Mouse (Mus musculus) heart, adult 9 months (tissue): Measurements from ENCODE around the gene Hist1h3g.
"Not testable (repeated sequence)": the region's sequence is repeated elsewhere in the genome, so short reads cannot be mapped to it uniquely, and the experiment has no call there.

Source experiments
- DNase-seq, 2 experiments: peaks; one replicate each; pipeline ENCODE4 v3.0.0; 2022; ENCODE audit warnings: low spot score in 2 of 2

Hist1h3g gene

DNA sequence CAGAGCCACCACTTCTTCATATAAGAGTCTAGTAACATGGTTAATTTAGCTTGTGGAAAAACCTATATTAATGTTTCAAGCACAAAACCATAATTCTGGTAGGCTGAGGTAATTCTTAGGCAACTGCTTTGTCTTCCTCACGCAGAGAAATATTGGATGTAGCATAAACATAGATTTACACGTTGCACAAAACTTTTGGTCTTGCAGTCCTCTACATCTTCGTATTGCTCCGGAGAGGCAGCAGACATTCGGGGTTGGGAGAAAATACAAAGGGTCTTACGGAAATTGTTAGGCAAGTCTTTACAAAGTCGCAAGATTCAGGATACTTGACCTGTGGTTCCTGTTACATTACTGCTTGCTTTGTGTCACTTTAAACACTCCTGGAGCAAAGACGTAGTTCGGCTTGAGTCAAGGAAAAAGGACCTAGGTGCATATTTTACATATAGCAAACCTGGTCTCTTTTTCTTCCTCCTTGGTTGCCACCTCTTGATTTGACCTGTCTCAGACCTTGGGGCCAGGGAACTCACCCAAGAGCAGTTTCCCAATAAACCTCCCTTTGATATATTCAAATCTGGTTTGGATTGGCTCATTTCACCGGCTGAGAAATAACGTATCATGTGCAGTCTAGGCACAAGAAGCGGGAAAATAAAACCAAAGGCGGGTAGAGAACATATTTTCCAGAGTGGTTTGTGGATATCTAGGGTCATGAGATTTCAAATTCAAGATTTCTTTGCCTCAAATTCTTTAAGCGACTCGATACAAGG lies 672 bp upstream of the Hist1h3g start:
- no peak for DNase-seq

DNA sequence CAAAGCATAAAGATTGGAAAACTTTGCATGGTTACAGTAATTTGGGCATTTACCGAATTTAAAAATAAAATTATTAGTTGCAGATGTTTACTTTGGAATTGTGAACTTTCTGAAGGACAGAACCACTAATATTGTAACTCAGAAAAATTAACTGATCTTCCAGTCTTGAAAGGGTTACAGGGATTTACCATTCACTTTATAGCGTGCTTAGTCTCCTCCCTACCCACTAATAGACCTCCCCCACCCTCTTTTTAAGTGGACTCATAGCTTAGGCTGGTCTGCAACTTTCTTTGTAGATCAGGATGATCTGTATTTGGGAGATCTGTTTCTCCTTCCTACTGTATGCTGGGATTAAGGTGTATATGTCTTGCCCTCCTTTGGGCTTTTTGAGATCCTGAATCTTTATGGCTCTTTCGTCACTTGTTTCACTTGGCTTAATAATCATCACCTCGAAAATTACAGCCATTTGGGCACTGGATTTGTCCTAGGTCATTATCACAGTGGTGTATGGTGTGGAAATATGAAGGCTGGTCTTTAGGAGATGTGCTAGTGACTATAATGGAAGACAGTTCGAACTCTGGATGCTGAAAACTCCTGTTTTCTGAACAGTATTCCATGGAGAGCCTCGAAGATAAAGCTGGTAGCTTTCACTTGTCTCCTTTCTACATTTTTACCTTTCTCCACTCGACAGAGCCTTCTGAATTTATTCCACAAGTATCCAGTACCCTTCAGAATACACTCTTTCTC lies 1.0 kb downstream of the Hist1h3g start:
- no peak for DNase-seq

DNA sequence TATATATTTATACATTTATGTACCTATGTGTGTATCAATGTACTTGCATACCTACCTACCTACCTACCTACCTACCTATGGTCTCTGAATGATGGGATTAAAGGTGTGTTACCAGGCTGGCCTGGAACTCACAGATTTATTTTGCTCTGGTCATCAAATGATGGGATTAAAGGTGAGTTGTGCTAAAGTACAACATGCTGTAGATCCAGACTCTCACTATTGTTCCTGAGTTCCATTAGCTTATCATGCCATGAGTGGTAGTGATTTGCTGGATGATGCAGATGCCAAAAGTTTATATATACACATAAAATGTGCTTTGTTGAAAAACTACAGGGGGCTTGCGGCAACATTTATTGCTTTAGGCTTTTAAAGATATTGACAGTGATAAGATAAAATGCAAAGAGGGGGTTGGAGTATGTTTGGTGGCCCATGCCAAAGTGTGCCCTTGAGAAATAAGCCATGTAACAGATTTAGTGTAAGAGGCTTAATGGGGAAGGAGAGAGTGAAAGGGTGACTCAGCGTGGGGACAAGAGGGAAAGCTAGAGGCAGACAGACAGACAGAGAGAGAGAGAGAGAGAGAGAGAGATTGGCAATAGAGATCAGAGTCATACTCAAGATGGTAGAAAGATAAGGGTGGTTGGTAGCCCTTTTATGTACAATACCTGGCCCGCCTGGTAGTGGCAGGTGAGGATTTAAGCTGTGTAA lies 1.9 kb downstream of the Hist1h3g start:
- DNase-seq, result no peak

DNA sequence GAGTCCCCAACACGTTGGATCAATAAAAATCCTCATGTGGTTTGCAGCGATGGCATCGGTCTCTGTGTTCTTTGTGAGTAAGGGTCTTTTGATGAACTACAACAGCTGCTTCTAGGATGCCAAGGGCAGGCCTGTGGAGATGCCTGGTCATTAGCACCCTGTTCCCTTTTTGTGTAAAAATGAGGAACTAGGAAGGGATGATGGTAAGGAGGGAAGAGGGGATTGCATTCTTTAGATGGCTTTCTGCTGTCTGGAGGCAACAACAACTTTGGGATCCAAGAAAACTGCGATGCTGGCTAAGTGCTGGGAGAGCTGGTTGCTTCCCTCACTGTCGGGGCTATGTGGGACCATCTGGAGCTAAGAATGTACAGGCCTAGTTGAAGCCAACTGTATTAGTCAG lies 3.0 kb downstream of the Hist1h3g start:
- no peak for DNase-seq

DNA sequence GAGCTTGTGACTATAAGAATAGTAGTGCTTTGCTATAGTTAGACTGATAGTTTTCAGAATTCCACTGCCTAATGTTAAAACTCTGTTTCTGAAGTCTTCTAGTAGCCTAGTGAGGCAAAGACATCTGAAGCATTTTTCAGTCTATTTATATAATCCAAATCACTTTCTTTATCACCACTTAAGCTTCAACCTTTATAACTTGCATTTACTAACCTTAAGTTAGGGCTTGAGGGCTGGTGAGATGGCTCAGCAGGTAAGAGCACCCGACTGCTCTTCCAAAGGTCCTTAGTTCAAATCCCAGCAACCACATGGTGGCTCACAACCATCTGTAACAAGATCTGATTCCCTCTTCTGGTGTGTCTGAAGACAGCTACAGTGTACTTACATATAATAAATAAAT lies 4.6 kb downstream of the Hist1h3g start:
- DNase-seq, result not testable (repeated sequence)

DNA sequence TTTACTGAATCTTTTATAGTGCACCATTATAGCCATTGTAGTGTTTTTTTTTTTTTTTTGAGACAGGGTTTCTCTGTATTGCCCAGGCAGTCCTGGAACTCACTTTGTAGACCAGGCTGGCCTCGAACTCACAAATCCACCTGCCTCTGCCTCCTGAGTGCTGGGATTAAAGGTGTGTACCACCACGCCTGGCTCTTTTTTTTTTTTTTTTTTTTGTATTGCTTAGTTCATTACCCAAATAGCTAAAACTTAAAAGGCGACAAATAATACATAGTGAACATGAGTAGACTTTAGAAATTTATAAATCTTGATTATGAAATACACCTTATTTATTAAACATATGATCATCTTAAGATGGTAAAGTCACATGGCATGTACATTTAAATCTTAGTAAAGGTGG lies 6.3 kb downstream of the Hist1h3g start:
- DNase-seq, result no peak

DNA sequence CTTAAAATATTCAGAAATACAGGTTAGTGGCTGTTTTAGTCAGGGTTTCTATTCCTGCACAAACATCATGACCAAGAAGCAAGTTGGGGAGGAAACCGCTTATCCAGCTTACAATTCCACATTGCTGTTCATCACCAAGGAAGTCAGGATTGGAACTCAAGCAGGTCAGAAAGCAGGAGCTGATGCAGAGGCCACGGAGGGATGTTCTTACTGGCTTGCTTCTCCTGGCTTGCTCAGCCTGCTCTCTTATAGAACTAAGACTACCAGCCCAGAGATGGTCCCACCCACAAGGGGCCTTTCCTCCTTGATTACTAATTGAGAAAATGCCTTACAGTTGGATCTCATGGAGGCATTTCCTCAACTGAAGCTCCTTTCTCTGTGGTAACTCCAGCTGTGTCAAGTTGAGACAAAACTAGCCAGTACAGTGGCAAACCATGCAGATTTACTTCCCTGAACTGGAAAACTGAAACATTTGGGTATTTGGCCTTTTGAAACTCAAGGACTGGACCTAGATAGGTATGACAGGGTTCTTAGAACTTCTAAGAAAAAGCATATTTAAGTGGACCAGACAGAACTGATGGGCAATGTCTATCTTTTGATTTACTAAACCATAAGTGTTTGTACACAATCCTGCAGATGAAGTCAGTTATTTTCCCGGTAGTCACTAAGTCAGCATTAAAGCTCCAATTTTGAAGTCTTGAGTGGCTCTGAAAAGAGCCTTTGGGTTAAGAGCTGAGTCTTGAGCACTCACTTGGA lies 7.2 kb downstream of the Hist1h3g start:
- not testable (repeated sequence) for DNase-seq

DNA sequence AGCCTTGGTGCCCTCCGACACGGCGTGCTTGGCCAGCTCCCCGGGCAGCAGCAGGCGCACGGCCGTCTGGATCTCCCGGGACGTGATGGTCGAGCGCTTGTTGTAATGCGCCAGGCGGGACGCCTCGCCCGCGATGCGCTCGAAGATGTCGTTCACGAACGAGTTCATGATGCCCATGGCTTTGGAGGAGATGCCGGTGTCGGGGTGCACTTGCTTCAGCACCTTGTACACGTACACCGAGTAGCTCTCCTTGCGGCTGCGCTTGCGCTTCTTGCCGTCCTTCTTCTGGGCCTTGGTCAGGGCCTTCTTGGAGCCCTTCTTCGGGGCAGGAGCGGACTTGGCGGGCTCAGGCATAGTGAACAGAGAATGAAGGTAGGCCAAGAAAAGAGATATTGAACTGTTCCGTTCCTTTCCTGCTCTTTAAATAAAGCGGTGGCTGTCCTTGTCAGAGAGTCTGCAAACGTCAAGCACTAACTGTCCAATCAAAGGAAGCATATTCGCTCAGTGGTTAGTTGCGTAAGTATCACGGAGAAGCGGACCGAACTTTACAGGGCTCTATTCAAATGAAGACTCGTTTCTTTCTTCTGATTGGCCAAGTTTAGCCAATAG lies 7.9 kb downstream of the Hist1h3g start, which contains the start of gene Hist1h2bh:
TSS of gene Hist1h2bh (minus strand) at position 394 of the 609 bp plus-strand sequence.
- peak; percentile 88 to 95 for DNase-seq

DNA sequence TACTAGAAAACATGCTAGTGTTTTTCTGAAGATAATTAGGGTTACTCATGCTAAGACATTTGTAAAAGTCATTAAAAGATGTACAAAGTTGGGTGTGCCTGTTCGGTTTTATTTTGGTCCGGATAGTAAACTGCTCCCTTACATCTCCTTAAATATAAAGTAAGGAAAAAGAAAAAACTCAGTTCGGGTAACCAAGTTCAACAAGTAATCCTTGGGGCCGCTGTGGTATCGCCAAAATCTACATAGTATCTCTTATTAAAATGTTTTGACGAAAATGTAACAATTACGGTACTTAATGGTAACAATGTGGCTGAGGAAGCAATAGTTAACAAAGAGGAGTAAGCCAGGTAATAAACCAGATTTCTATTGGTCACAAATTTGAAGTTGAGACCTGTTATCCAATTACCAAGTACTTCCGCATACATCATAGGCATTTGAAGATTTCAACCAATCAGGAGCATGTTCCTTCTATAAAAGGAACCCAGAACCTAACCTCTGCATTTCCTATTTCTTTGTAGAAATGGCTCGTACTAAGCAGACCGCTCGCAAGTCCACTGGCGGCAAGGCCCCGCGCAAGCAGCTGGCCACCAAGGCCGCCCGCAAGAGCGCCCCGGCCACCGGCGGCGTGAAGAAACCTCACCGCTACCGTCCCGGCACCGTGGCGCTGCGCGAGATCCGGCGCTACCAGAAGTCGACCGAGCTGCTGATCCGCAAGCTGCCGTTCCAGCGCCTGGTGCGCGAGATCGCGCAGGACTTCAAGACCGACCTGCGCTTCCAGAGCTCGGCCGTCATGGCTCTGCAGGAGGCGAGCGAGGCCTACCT lies 9.0 kb downstream of the Hist1h3g start, which contains the start of gene Hist1h3f:
TSS of gene Hist1h3f (plus strand) at position 88 of the 822 bp plus-strand sequence.
- DNase-seq, result peak; percentile 91 to 95

DNA sequence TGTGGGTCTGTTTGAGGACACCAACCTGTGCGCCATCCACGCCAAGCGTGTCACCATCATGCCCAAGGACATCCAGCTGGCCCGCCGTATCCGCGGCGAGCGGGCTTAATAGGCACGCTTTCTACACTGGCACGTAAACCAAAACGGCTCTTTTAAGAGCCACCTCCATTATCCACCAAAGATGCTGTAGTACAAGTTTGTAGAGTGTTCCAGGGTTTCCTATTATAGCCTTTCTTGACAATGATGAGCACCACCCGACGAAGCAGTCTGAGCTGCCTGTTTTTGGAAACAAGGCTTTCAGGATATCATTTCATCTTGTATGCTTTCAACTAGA lies 9.5 kb downstream of the Hist1h3g start:
- DNase-seq, result not testable (repeated sequence)

DNA sequence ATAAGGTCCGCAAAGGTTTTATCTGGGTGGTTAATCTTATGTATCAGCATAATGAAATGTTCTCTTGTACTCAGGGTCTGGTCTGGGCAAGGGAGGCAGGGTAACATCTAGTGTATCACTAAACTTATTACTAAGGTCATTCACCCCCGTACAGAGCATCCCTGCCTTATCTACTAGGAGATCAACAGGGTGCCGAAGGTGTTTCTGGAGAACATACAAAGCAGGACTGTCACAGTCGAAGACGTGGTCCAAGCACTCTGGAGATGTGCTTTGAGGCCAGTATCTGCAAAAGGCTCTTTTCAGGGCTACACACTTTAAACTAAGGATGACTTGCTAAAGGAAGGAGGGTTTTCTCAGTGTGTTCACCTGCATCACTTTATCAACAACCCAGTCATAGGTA lies 11.5 kb downstream of the Hist1h3g start:
- DNase-seq, result no peak

DNA sequence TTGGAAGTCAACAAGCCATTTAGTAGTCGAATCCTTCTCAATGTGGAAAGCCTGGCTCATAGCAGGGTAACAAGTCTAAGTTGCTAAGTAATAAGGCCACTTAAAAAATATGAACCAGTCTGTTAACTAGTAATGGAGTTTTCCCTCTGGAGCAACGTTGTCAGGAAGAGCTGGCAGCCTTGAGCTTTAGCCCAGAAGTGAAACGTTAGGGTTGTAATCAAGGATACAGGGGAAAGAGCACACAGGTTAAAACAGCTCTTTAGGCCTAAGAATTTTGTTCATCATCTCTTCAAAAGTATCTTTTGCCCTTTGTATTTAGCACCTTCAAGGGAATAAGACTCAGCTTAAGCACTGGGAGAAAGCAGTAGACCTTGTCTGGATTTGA lies 15.5 kb downstream of the Hist1h3g start:
- DNase-seq, result no peak

DNA sequence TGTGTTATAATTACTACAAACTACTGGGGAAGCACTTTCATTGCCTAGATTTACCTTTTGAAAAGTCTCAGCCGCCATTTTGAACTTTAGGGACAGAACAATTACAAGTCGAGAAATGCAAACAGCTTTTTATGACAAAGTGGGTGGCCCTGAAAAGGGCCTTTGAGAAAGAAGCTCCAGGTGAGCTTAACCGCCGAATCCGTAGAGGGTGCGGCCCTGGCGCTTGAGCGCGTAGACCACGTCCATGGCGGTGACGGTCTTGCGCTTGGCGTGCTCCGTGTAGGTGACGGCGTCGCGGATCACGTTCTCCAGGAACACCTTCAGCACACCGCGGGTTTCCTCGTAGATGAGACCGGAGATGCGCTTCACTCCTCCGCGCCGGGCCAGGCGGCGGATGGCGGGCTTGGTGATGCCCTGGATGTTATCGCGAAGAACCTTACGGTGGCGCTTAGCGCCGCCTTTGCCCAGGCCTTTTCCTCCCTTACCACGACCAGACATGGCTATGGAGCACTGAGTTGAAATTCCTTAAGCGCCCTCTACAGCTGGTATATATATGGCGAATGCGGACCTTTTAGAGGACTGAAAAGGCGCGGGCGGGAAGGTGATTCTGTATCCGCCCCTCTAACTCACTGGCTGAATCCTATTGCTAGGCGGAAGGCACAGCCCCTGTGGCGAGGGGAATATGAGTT lies 16.1 kb downstream of the Hist1h3g start, which contains the start of gene Hist1h4f:
TSS of gene Hist1h4f (minus strand) at position 503 of the 689 bp plus-strand sequence.
- peak; percentile 81 to 85 for DNase-seq

DNA sequence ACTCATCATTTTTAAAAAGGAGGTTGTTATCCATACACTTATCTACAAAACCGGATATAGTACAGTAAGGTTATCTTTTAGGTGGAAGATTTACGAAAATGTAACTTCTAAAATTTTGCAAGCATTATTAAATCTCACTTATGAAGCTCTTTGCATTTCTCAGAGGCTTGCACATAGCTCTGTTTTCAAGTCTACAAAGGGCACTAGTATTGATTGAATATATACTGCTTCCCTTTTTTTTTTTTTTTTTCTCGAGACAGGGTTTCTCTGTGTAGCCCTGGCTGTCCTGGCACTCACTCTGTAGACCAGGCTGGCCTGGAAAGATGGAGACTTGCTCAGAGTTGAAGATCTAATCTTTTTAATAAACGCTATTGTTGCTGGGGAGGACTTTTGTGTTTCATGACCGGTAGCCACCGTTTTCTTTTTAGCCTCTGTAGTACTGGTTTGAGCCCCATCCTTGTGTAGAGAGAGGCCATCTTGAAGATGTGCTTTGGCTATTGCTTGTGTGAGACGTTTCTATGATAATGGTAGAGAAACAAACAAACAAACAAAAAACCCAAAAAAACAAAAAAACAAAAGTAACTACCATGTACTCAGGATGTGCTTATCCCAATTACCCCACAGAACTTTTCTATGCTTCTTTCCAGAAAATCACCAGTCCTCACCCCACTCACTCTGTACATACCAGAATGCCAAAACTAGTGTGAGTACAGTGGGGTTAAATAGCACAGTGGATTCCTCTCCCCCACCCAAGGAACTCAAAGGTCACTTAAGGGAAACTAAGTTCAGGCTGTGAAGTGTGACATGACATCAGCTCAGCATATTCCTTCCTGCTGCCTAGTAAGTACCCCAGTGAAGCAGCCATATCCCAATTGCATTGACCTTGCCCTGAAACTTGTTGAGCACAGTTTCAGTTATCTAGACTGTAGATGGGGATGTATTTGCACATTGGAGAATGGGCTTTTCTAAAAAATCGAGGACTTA lies 17.0 kb downstream of the Hist1h3g start:
- DNase-seq, result no peak

DNA sequence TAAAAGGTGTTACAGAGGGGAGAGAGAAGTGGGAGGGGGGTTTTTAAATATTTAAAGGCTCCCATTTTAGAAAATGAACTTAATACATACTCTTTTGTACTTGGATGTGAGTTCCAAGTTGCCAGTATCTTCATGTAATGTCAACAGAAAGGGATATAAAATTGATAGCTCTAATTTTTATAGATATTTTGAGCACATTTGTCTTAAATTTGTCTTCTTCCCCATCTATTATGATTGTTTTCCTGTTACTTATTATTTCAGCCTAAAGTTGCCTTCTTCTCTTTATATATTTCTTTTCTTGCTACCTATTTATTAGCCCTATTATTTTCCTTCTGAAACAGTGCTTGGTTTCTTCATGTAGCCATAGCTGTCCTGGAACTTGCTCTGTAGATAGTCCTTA lies 17.7 kb downstream of the Hist1h3g start, which contains the start of gene Hist1h1d:
TSS of gene Hist1h1d (plus strand) at position 301 of the 400 bp plus-strand sequence.
- no peak for DNase-seq

DNA sequence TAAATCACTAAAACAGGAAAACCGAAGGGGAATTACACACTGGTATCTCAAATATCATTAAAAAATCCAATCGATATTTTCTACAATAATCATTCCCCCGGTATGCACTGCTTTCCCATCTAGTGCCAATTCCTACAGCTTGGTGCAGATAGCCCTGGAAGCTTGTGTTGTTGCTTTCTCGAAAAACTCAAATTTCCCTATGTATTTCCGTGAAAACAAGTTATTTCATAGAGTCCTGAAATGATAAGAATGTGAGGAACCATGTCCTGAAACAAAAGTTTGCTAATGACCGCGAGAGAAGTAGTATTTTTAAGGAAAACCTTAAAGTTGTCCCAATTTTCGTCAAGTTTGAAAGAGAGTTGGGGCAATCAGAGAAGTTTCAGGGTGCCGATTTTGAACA lies 19.2 kb downstream of the Hist1h3g start:
- no peak for DNase-seq

DNA sequence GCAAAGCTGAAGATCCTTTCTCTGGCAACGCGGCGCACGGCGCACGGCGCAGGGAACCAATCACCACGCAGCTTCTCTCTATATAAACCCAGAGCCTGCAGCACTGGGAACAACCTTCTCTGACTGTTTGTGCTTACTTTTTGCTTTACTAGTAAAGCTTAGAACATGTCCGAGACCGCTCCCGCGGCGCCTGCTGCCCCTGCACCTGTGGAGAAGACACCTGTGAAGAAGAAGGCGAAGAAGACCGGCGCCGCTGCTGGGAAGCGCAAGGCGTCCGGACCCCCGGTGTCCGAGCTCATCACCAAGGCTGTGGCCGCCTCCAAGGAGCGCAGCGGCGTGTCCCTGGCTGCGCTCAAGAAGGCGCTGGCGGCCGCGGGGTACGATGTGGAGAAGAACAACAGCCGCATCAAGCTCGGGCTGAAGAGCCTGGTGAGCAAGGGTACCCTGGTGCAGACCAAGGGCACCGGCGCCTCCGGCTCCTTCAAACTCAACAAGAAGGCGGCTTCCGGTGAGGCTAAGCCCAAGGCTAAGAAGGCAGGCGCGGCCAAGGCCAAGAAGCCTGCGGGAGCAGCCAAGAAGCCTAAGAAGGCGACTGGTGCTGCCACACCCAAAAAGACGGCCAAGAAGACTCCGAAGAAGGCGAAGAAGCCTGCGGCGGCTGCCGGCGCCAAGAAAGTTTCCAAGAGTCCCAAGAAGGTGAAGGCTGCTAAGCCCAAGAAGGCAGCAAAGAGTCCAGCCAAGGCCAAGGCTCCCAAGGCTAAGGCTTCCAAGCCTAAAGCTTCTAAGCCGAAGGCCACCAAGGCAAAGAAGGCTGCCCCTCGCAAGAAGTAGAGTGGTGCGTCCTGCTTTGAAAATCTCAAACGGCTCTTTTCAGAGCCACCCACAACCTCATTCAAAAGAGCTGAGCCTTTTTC lies 20.0 kb downstream of the Hist1h3g start:
- DNase-seq, result peak; percentile 77
